Mouse (Mus musculus) kidney, embryonic 14.5 days (tissue): ENCODE results near the gene Tenm4. TPM values are rescaled to one million over a fixed set of nuclear protein-coding genes. Genes with fewer than 3 reads are reported as not detected.

Experiments used
- ATAC-seq: fragments of 200-750 bp; cut with Nextera tagmentation; 2 replicates; pipeline ENCODE4 v1.8.0; 2017; ENCODE audit warnings: moderate number of reproducible peaks, mild to moderate bottlenecking, moderate TSS enrichment, moderate library complexity; ENCODE audit not compliant: low FRiP score, low TSS enrichment
- H3K27ac ChIP-seq: fragments of 300-500 bp; sonication (generic); 2 replicates; pipeline ENCODE4 v1.5.1; 2014; ENCODE audit warnings: low read depth, mild to moderate bottlenecking, low read length, moderate library complexity, mixed read lengths
- H3K27me3 ChIP-seq: fragments of 300-500 bp; sonication (generic); 2 replicates; pipeline ENCODE4 v1.6.1; 2014; ENCODE audit warnings: mild to moderate bottlenecking, low read length; ENCODE audit not compliant: control insufficient read depth, insufficient read depth
- H3K36me3 ChIP-seq: fragments of 300-500 bp; sonication (generic); 2 replicates; pipeline ENCODE4 v1.6.1; 2014; ENCODE audit warnings: low read length, mixed read lengths; ENCODE audit not compliant: control insufficient read depth, insufficient read depth
- H3K4me1 ChIP-seq: fragments of 300-500 bp; sonication (generic); 2 replicates; pipeline ENCODE4 v1.6.1; 2014; ENCODE audit warnings: low read length, mixed read lengths; ENCODE audit not compliant: control insufficient read depth, insufficient read depth
- H3K4me2 ChIP-seq: fragments of 300-500 bp; sonication (generic); replicated peaks from 2 replicates; pipeline ENCODE4 v1.6.1; 2014; ENCODE audit warnings: low read depth, mild to moderate bottlenecking, low read length
- H3K4me3 ChIP-seq: fragments of 300-500 bp; sonication (generic); 2 replicates; pipeline ENCODE4 v1.5.1; 2014; ENCODE audit warnings: mild to moderate bottlenecking, low read length
- H3K9ac ChIP-seq: fragments of 300-500 bp; sonication (generic); 2 replicates; pipeline ENCODE4 v1.6.1; 2014; ENCODE audit warnings: low read depth, mild to moderate bottlenecking, low read length, moderate library complexity
- H3K9me3 ChIP-seq: fragments of 300-500 bp; sonication (generic); 2 replicates; pipeline ENCODE4 v1.6.1; 2016; ENCODE audit warnings: low read length; ENCODE audit not compliant: control insufficient read depth
- WGBS: fragments of 180-500 bp; shearing (Covaris S2); extraction: QIAGEN DNeasy Blood & Tissue Kit; methylation state at CpG from one replicate; pipeline ENCODE4 v1.1.7; 2014; 5-methylcytosine and 5-hydroxymethylcytosine counted together
- polyA plus RNA-seq: library from polyadenylated mRNA; unstranded; fragments of >200 nt; fragmentation: Nextera tagmentation; extraction: Ambion mirVana; gene quantifications from 2 replicates; pipeline ENCODE4 v1.2.1, GENCODE M21; 2014

Gene Tenm4
- polyA plus RNA-seq, 1 experiment from 2014 or later: 51.0 TPM

- Histone ChIP-seq H3K9me3 (no peaks in the 10 kb centered on the region), H3K36me3 (no peaks in the 10 kb centered on the region), H3K27ac (no peak overlapping the region; the same call in 1 of the 2 replicates), H3K4me2 (no peak overlapping the region), H3K4me1 (peaks cover 14% of the 10 kb centered on the region), H3K27me3 (no peaks in the 10 kb centered on the region), H3K4me3 (no peak overlapping the region), H3K9ac (no peak overlapping the region)
- no peak for ATAC-seq
- WGBS: 82% methylated on average over 5 of the region's 5 CpGs
Observed at GRCm38 (mm10) chr7:96510396-96510795, 339.4 kb downstream of the Tenm4 start.

GRCm38 (mm10) chr7:96511018-96511609 lies 340.1 kb downstream of the Tenm4 start:
- Histone ChIP-seq H3K27me3 (no peaks in the 10 kb centered on the region), H3K4me1 (peaks cover 14% of the 10 kb centered on the region), H3K4me3 (no peak overlapping the region), H3K4me2 (no peak overlapping the region), H3K9ac (no peak overlapping the region), H3K27ac (peak overlapping the region; percentile 76), H3K36me3 (no peaks in the 10 kb centered on the region), H3K9me3 (no peaks in the 10 kb centered on the region)
- WGBS: 62% methylated on average over 7 of the region's 7 CpGs
- ATAC-seq: no peak

GRCm38 (mm10) chr7:96511953-96512511 lies 341.0 kb downstream of the Tenm4 start:
- Histone ChIP-seq H3K27me3 (no peaks in the 10 kb centered on the region), H3K4me2 (no peak overlapping the region), H3K27ac (peak overlapping the region; percentile 76; the same call in 1 of the 2 replicates), H3K4me3 (no peak overlapping the region), H3K4me1 (peaks cover 14% of the 10 kb centered on the region), H3K9me3 (no peaks in the 10 kb centered on the region), H3K36me3 (no peaks in the 10 kb centered on the region), H3K9ac (no peak overlapping the region)
- peak; percentile 48 for ATAC-seq
- 71% methylated on average over 14 of the region's 14 CpGs for WGBS

DNA sequence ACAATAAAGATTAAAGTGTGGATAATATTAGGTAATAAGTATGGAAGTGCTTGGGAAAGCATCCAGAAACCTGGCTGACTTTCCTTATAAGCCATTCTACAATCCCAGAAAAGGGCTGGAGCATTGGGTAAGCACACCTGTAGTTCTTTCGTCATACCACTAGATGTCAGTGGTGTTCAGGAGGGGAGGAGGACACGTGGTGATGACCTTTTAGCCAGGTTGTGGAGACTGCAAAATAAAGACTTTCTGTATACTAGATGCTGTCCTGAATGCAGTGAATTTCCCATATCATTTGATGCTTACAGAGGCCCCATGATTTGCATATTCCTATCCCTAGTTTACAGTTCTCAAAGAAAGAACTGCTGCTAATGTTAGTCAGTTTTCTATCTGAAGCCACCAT lies 348.2 kb downstream of the Tenm4 start:
- H3K27ac ChIP-seq: no peak overlapping the region
- no peak overlapping the region for H3K4me2 ChIP-seq
- no peaks in the 10 kb centered on the region for H3K27me3 ChIP-seq
- 0% methylated on average over 2 of the region's 2 CpGs for WGBS
- H3K4me1 ChIP-seq: no peaks in the 10 kb centered on the region
- ATAC-seq: no peak
- H3K9me3 ChIP-seq: no peaks in the 10 kb centered on the region
- no peak overlapping the region for H3K9ac ChIP-seq
- H3K36me3 ChIP-seq: no peaks in the 10 kb centered on the region
- no peak overlapping the region for H3K4me3 ChIP-seq

GRCm38 (mm10) chr7:96521956-96522355 lies 350.9 kb downstream of the Tenm4 start:
- Histone ChIP-seq H3K27ac (no peak overlapping the region), H3K9me3 (no peaks in the 10 kb centered on the region), H3K4me1 (peaks cover 20% of the 10 kb centered on the region), H3K4me3 (no peak overlapping the region), H3K36me3 (no peaks in the 10 kb centered on the region), H3K4me2 (no peak overlapping the region), H3K9ac (no peak overlapping the region), H3K27me3 (no peaks in the 10 kb centered on the region)
- ATAC-seq: no peak
- WGBS: 67% methylated on average over 7 of the region's 7 CpGs

GRCm38 (mm10) chr7:96523673-96524072 lies 352.6 kb downstream of the Tenm4 start:
- Histone ChIP-seq H3K4me2 (no peak overlapping the region), H3K27me3 (no peaks in the 10 kb centered on the region), H3K27ac (no peak overlapping the region), H3K4me3 (no peak overlapping the region), H3K9ac (no peak overlapping the region), H3K4me1 (peaks cover 20% of the 10 kb centered on the region), H3K9me3 (no peaks in the 10 kb centered on the region), H3K36me3 (no peaks in the 10 kb centered on the region)
- ATAC-seq: no peak
- 43% methylated on average over 2 of the region's 2 CpGs for WGBS

- no peaks in the 10 kb centered on the region for H3K9me3 ChIP-seq
- H3K4me2 ChIP-seq: no peak overlapping the region
- H3K9ac ChIP-seq: no peak overlapping the region; the same call in 1 of the 2 replicates
- ATAC-seq: no peak
- H3K36me3 ChIP-seq: no peaks in the 10 kb centered on the region
- H3K27me3 ChIP-seq: no peaks in the 10 kb centered on the region
- peaks cover 20% of the 10 kb centered on the region for H3K4me1 ChIP-seq
- H3K27ac ChIP-seq: peak overlapping the region; percentile 2; the same call in 1 of the 2 replicates
- 65% methylated on average over 8 of the region's 8 CpGs for WGBS
- H3K4me3 ChIP-seq: no peak overlapping the region
Observed at GRCm38 (mm10) chr7:96524486-96525205, 353.6 kb downstream of the Tenm4 start.

GRCm38 (mm10) chr7:96525344-96525743 lies 354.3 kb downstream of the Tenm4 start:
- peak; percentile 94 for ATAC-seq
- H3K9me3 ChIP-seq: no peaks in the 10 kb centered on the region
- peaks cover 20% of the 10 kb centered on the region for H3K4me1 ChIP-seq
- WGBS: 33% methylated on average over 1 of the region's 1 CpGs
- no peaks in the 10 kb centered on the region for H3K36me3 ChIP-seq
- no peak overlapping the region for H3K4me3 ChIP-seq
- no peaks in the 10 kb centered on the region for H3K27me3 ChIP-seq
- no peak overlapping the region for H3K4me2 ChIP-seq
- no peak overlapping the region for H3K9ac ChIP-seq
- peak overlapping the region; percentile 62; the same call in 1 of the 2 replicates for H3K27ac ChIP-seq
